Mouse (Mus musculus): ENCODE measurements around the gene Lilrb4a. TPM values are rescaled to one million over a fixed set of nuclear protein-coding genes. Genes with fewer than 3 reads are reported as not detected.
A peak's percentile ranks its signal among the peaks of the same experiment; 100 is the strongest.

The Lilrb4a gene
- polyA plus RNA-seq, 1 experiment, result 0.77 TPM

- H3K27ac ChIP-seq (ENCODE audit: insufficient read depth, low read depth, low read length), result no peak overlapping the region
- no peak for TF ChIP-seq CTCF (IDR thresholded peaks at IDR 0.05; ENCODE audit: extremely low read depth, insufficient read length, insufficient replicate concordance, low read depth, low read length)
- no peak for TF ChIP-seq POLR2A (IDR thresholded peaks at IDR 0.05; ENCODE audit: low read depth, low read length)
- H3K36me3 ChIP-seq (ENCODE audit: control insufficient read depth, insufficient read depth, low read length), result no peaks in the 10 kb centered on the region
These were observed 29.3 kb downstream of the Lilrb4a start for GRCm38 (mm10) chr10:51520021-51520420.

GRCm38 (mm10) chr10:51521453-51521852, 30.7 kb downstream of the Lilrb4a start:
- Histone ChIP-seq H3K27ac (ENCODE audit: insufficient read depth, low read depth, low read length) (no peak overlapping the region), H3K36me3 (ENCODE audit: control insufficient read depth, insufficient read depth, low read length) (no peaks in the 10 kb centered on the region), H3K27me3 (ENCODE audit: control insufficient read depth, insufficient read depth, low read length) (no peaks in the 10 kb centered on the region), H3K4me1 (ENCODE audit: control insufficient read depth, insufficient read depth, insufficient read length, low read length) (no peaks in the 10 kb centered on the region), H3K4me3 (ENCODE audit: low read depth, low read length) (no peak overlapping the region)
- TF ChIP-seq CTCF (IDR thresholded peaks at IDR 0.05; ENCODE audit: extremely low read depth, insufficient read length, insufficient replicate concordance, low read depth, low read length) (no peak), POLR2A (IDR thresholded peaks at IDR 0.05; ENCODE audit: low read depth, low read length) (no peak)

More at GRCm38 (mm10) chr10:51520021-51520420, 29.3 kb downstream of the Lilrb4a start:
- H3K4me3 ChIP-seq (ENCODE audit: low read depth, low read length), result no peak overlapping the region
- no peaks in the 10 kb centered on the region for H3K4me1 ChIP-seq (ENCODE audit: control insufficient read depth, insufficient read depth, insufficient read length, low read length)
- H3K27me3 ChIP-seq (ENCODE audit: control insufficient read depth, insufficient read depth, low read length), result no peaks in the 10 kb centered on the region

GRCm38 (mm10) chr10:51526090-51526489, 35.3 kb downstream of the Lilrb4a start:
- Histone ChIP-seq H3K4me1 (ENCODE audit: control insufficient read depth, insufficient read depth, insufficient read length, low read length) (no peaks in the 10 kb centered on the region), H3K4me3 (ENCODE audit: low read depth, low read length) (peak overlapping the region; percentile 39; the same call in 1 of the 2 replicates), H3K27me3 (ENCODE audit: control insufficient read depth, insufficient read depth, low read length) (no peaks in the 10 kb centered on the region), H3K36me3 (ENCODE audit: control insufficient read depth, insufficient read depth, low read length) (no peaks in the 10 kb centered on the region), H3K27ac (ENCODE audit: insufficient read depth, low read depth, low read length) (peak overlapping the region; percentile 47)
- 59% methylated on average over 7 of the region's 7 CpGs for WGBS
- TF ChIP-seq POLR2A (IDR thresholded peaks at IDR 0.05; ENCODE audit: low read depth, low read length) (no peak), CTCF (IDR thresholded peaks at IDR 0.05; ENCODE audit: extremely low read depth, insufficient read length, insufficient replicate concordance, low read depth, low read length) (no peak)

- no peaks in the 10 kb centered on the region for H3K4me1 ChIP-seq (ENCODE audit: control insufficient read depth, insufficient read depth, insufficient read length, low read length)
- TF ChIP-seq POLR2A (IDR thresholded peaks at IDR 0.05; ENCODE audit: low read depth, low read length), result no peak
- TF ChIP-seq CTCF (IDR thresholded peaks at IDR 0.05; ENCODE audit: extremely low read depth, insufficient read length, insufficient replicate concordance, low read depth, low read length), result no peak
- H3K27me3 ChIP-seq (ENCODE audit: control insufficient read depth, insufficient read depth, low read length), result no peaks in the 10 kb centered on the region
- 66% methylated on average over 4 of the region's 4 CpGs for WGBS
- peak overlapping the region; percentile 47 for H3K27ac ChIP-seq (ENCODE audit: insufficient read depth, low read depth, low read length)
- H3K4me3 ChIP-seq (ENCODE audit: low read depth, low read length), result peak overlapping the region; percentile 39; the same call in 1 of the 2 replicates
- no peaks in the 10 kb centered on the region for H3K36me3 ChIP-seq (ENCODE audit: control insufficient read depth, insufficient read depth, low read length)
These were observed 35.9 kb downstream of the Lilrb4a start for GRCm38 (mm10) chr10:51526633-51527032.

GRCm38 (mm10) chr10:51528840-51529434, 38.2 kb downstream of the Lilrb4a start:
- Histone ChIP-seq H3K27ac (ENCODE audit: insufficient read depth, low read depth, low read length) (no peak overlapping the region), H3K27me3 (ENCODE audit: control insufficient read depth, insufficient read depth, low read length) (no peaks in the 10 kb centered on the region), H3K4me1 (ENCODE audit: control insufficient read depth, insufficient read depth, insufficient read length, low read length) (no peaks in the 10 kb centered on the region), H3K4me3 (ENCODE audit: low read depth, low read length) (no peak overlapping the region), H3K36me3 (ENCODE audit: control insufficient read depth, insufficient read depth, low read length) (no peaks in the 10 kb centered on the region)
- WGBS, result 42% methylated on average over 8 of the region's 8 CpGs
- no peak for TF ChIP-seq POLR2A (IDR thresholded peaks at IDR 0.05; ENCODE audit: low read depth, low read length)
- no peak for TF ChIP-seq CTCF (IDR thresholded peaks at IDR 0.05; ENCODE audit: extremely low read depth, insufficient read length, insufficient replicate concordance, low read depth, low read length)

GRCm38 (mm10) chr10:51529497-51529896, 38.7 kb downstream of the Lilrb4a start:
- Histone ChIP-seq H3K36me3 (ENCODE audit: control insufficient read depth, insufficient read depth, low read length) (no peaks in the 10 kb centered on the region), H3K4me1 (ENCODE audit: control insufficient read depth, insufficient read depth, insufficient read length, low read length) (no peaks in the 10 kb centered on the region), H3K27me3 (ENCODE audit: control insufficient read depth, insufficient read depth, low read length) (no peaks in the 10 kb centered on the region), H3K27ac (ENCODE audit: insufficient read depth, low read depth, low read length) (no peak overlapping the region), H3K4me3 (ENCODE audit: low read depth, low read length) (no peak overlapping the region)
- WGBS, result 59% methylated on average over 3 of the region's 3 CpGs
- TF ChIP-seq POLR2A (IDR thresholded peaks at IDR 0.05; ENCODE audit: low read depth, low read length) (no peak), CTCF (IDR thresholded peaks at IDR 0.05; ENCODE audit: extremely low read depth, insufficient read length, insufficient replicate concordance, low read depth, low read length) (no peak)

- 82% methylated on average over 7 of the region's 7 CpGs for WGBS
- Histone ChIP-seq H3K27me3 (ENCODE audit: control insufficient read depth, insufficient read depth, low read length) (no peaks in the 10 kb centered on the region), H3K27ac (ENCODE audit: insufficient read depth, low read depth, low read length) (no peak overlapping the region), H3K36me3 (ENCODE audit: control insufficient read depth, insufficient read depth, low read length) (no peaks in the 10 kb centered on the region), H3K4me1 (ENCODE audit: control insufficient read depth, insufficient read depth, insufficient read length, low read length) (no peaks in the 10 kb centered on the region), H3K4me3 (ENCODE audit: low read depth, low read length) (no peak overlapping the region)
- TF ChIP-seq CTCF (IDR thresholded peaks at IDR 0.05; ENCODE audit: extremely low read depth, insufficient read length, insufficient replicate concordance, low read depth, low read length), result no peak
- no peak for TF ChIP-seq POLR2A (IDR thresholded peaks at IDR 0.05; ENCODE audit: low read depth, low read length)
These were observed 40.1 kb downstream of the Lilrb4a start for GRCm38 (mm10) chr10:51530813-51531212.

Other genes with a start within 250 kb of the Lilrb4a start
- 1.2 and 1.6 TPM in 2 replicates for gene Gm49339, start 10.3 kb upstream of the Lilrb4a start, polyA plus RNA-seq (2012; rRNA removed)
- gene Lilr4b, start 10.3 kb upstream of the Lilrb4a start, polyA plus RNA-seq (2012; rRNA removed), result 0.57 and 1.1 TPM in 2 replicates
- gene Fam162b, start 99.6 kb downstream of the Lilrb4a start, polyA plus RNA-seq (2012; rRNA removed), result 1.1 TPM in 1 of 2 replicates, not detected in the other
- not detected in 2 replicates for gene Gprc6a, start 140.5 kb downstream of the Lilrb4a start, polyA plus RNA-seq (2012; rRNA removed)
- gene Rfx6, start 186.8 kb downstream of the Lilrb4a start, polyA plus RNA-seq (2012; rRNA removed), result 0.67 and 0.95 TPM in 2 replicates